Mouse (Mus musculus) forebrain, embryonic 11.5 days (tissue): ENCODE data around the gene Slc31a1. TPM values are rescaled to one million over a fixed set of nuclear protein-coding genes. Genes with fewer than 3 reads are reported as not detected.

ENCODE experiments used
- ATAC-seq: fragments of 200-750 bp; cut with Nextera tagmentation; replicated peaks from 2 replicates; pipeline ENCODE4 v1.8.0; 2017; ENCODE audit warnings: moderate TSS enrichment; ENCODE audit not compliant: low FRiP score
- DNase-seq: peaks from one replicate; pipeline ENCODE4 v3.0.0-alpha.2; 2017; ENCODE audit warnings: low spot score
- H3K27ac ChIP-seq: fragments of 300-500 bp; sonication (generic); 2 replicates; pipeline ENCODE4 v1.5.1; 2014; ENCODE audit warnings: low read depth, low read length
- H3K27me3 ChIP-seq: fragments of 300-500 bp; sonication (generic); 2 replicates; pipeline ENCODE4 v1.6.1; 2014; ENCODE audit warnings: mild to moderate bottlenecking, low read length, mixed read lengths; ENCODE audit not compliant: control insufficient read depth, insufficient read depth
- H3K36me3 ChIP-seq: fragments of 300-500 bp; sonication (generic); 2 replicates; pipeline ENCODE4 v1.6.1; 2014; ENCODE audit warnings: mild to moderate bottlenecking, low read length, moderate library complexity, mixed read lengths; ENCODE audit not compliant: control insufficient read depth, insufficient read depth
- H3K4me1 ChIP-seq: fragments of 300-500 bp; sonication (generic); replicated peaks from 2 replicates; pipeline ENCODE4 v1.6.1; 2014; ENCODE audit warnings: low read length, mixed read lengths; ENCODE audit not compliant: control insufficient read depth, insufficient read depth
- H3K4me2 ChIP-seq: fragments of 300-500 bp; sonication (generic); 2 replicates; pipeline ENCODE4 v1.6.1; 2014; ENCODE audit warnings: low read depth, mild to moderate bottlenecking, low read length, moderate library complexity, mixed read lengths; ENCODE audit not compliant: severe bottlenecking
- H3K4me3 ChIP-seq: fragments of 300-500 bp; sonication (generic); 2 replicates; pipeline ENCODE4 v1.5.1; 2014; ENCODE audit warnings: low read depth, low read length
- H3K9ac ChIP-seq: fragments of 300-500 bp; sonication (generic); 2 replicates; pipeline ENCODE4 v1.6.1; 2014; ENCODE audit warnings: low read length
- H3K9me3 ChIP-seq: fragments of 300-500 bp; sonication (generic); 2 replicates; pipeline ENCODE4 v1.6.1; 2016; ENCODE audit warnings: low read length, mixed read lengths; ENCODE audit not compliant: control insufficient read depth
- WGBS: fragments of 180-500 bp; shearing (Covaris S2); extraction: QIAGEN DNeasy Blood & Tissue Kit; methylation state at CpG from one replicate; pipeline ENCODE4 v1.1.7; 2014; 5-methylcytosine and 5-hydroxymethylcytosine counted together
- polyA plus RNA-seq: library from polyadenylated mRNA; unstranded; fragments of >200 nt; fragmentation: Nextera tagmentation; extraction: Ambion mirVana; gene quantifications from 2 replicates; pipeline ENCODE4 v1.2.1, GENCODE M21; 2014

Gene Slc31a1
- 49.9 and 51.7 TPM in 2 replicates for polyA plus RNA-seq

GRCm38 (mm10) chr4:62360088-62360804 is at the start of gene Slc31a1, which contains the start of gene Fkbp15:
Slc31a1 (plus strand) TSS chr4:62360727.
Fkbp15 (minus strand) TSS chr4:62360548.
- DNase-seq (peak; percentile 99), ATAC-seq (peak; percentile 100)
- peak within 1 kb of the TSS; percentile 60 for H3K4me2 ChIP-seq
- no peaks in the 10 kb centered on the region for H3K9me3 ChIP-seq
- peak within 1 kb of the TSS; percentile 69 for H3K9ac ChIP-seq
- peak within 1 kb of the TSS; percentile 70 for H3K4me3 ChIP-seq
- under 1% methylated on average over 51 of the region's 51 CpGs for WGBS
- H3K4me1 ChIP-seq = 0 out of 2 replicates have a peak, but pooled peaks cover 2% of the 10 kb centered on the region
- H3K36me3 ChIP-seq = no peaks in the 10 kb centered on the region
- H3K27ac ChIP-seq = peak within 1 kb of the TSS; percentile 41; the same call in 1 of the 2 replicates
- no peaks in the 10 kb centered on the region for H3K27me3 ChIP-seq

GRCm38 (mm10) chr4:62312821-62313220 is 47.7 kb upstream of the Slc31a1 start:
- H3K36me3 ChIP-seq = no peaks in the 10 kb centered on the region
- DNase-seq = no peak
- H3K27ac ChIP-seq = no peak overlapping the region
- H3K9me3 ChIP-seq = no peaks in the 10 kb centered on the region
- H3K4me2 ChIP-seq = no peak overlapping the region
- H3K4me1 ChIP-seq = no peaks in the 10 kb centered on the region
- WGBS = 89% methylated on average over 2 of the region's 2 CpGs
- ATAC-seq = no peak
- no peaks in the 10 kb centered on the region for H3K27me3 ChIP-seq
- no peak overlapping the region for H3K4me3 ChIP-seq
- no peak overlapping the region for H3K9ac ChIP-seq

DNA sequence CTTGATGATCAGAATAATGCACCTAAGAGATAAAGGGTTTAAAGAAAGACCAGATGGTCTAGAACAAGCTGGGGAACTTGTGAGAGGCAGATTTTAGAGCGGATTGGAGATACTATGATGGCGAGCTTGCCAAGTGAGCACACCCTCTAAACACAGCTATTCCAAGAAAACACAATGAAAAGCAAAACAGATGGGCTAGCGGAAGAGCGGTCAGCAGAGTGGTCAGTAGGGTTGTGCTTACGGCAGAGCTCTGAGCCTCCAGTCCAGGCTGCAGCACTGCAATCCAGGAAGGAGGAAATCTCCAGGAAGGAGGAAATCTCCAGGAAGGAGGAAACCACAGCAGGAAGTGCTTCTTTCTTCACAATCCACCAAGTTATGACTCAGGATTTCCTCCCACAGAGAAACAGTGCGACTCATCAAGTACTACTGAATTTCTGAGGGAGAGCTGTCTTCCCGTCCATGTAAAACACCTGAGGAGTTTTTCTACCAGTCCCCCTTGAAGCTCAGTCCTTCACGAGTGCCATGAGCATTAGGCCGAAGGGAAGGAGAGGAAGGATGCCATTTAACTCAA is 46.8 kb upstream of the Slc31a1 start:
- DNase-seq = no peak
- Histone ChIP-seq H3K9me3 (no peaks in the 10 kb centered on the region), H3K4me2 (no peak overlapping the region), H3K9ac (no peak overlapping the region), H3K36me3 (no peaks in the 10 kb centered on the region), H3K4me3 (no peak overlapping the region), H3K27ac (no peak overlapping the region), H3K27me3 (no peaks in the 10 kb centered on the region), H3K4me1 (no peaks in the 10 kb centered on the region)
- 89% methylated on average over 9 of the region's 9 CpGs for WGBS
- ATAC-seq = no peak

DNA sequence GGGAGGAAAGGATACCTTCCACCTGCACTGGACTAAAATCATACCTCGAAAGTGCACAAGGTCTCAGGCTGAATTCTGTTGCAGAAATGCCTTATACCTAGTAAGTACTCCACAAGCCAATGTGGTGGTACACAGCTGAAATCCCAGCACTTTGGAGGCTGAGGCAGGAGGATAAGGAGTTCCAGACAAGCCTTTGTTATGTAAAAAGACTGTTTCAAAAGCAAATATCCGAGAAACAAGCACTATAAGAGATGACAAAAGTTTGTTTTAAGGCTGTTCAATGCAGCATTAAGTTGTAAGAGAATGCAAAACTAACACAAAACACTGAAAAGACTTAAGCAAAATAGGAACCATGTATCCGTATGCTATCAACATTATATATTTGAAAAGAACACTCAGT is 46.0 kb upstream of the Slc31a1 start:
- no peaks in the 10 kb centered on the region for H3K4me1 ChIP-seq
- WGBS = 87% methylated on average over 3 of the region's 3 CpGs
- H3K9ac ChIP-seq = no peak overlapping the region
- no peaks in the 10 kb centered on the region for H3K36me3 ChIP-seq
- H3K4me3 ChIP-seq = no peak overlapping the region
- DNase-seq (no peak), ATAC-seq (no peak)
- H3K27ac ChIP-seq = no peak overlapping the region
- H3K9me3 ChIP-seq = no peaks in the 10 kb centered on the region
- H3K27me3 ChIP-seq = no peaks in the 10 kb centered on the region
- H3K4me2 ChIP-seq = no peak overlapping the region

DNA sequence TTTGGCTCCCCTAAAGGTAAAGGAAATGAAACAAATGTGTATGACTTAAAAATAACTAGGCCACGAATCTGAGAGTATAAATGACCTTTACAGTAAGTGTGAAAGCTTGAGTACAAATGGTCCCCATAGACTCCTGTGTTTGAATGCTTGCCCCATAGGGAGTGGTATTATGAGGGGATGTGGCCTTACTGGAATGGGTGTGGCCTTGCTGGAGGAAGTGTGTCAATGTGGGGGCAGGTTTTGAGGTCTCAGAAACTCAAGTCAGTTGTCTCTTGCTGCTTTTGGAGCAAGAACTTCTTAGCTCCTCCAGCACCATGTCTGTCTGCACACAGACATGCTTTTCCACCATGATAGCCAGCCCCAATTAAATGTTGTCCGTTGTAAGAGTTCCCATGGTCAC is 44.1 kb upstream of the Slc31a1 start:
- no peak for ATAC-seq
- Histone ChIP-seq H3K4me1 (no peaks in the 10 kb centered on the region), H3K27me3 (no peaks in the 10 kb centered on the region), H3K27ac (no peak overlapping the region), H3K9ac (no peak overlapping the region), H3K9me3 (no peaks in the 10 kb centered on the region), H3K36me3 (no peaks in the 10 kb centered on the region), H3K4me2 (no peak overlapping the region), H3K4me3 (no peak overlapping the region)
- WGBS = 89% methylated on average over 2 of the region's 2 CpGs
- DNase-seq = no peak

DNA sequence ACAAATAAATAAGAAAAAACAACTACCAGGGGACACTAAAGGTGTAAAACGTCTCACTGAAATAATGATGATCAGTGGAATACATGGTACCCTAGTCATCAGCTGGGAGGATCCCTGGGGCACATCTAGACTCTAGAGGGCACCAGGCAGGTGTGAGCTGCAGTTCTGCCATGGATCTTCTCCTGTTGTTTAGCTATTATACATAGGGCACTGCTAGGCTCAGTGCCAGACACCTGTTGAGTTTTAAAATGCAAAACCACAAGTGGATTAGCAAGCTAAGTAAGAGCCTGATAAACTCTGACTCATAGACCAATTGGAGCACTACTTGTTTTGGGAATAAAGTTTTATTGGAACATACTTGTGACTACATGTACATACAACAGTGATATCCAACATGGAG is 42.2 kb upstream of the Slc31a1 start:
- WGBS = 79% methylated on average over 1 of the region's 1 CpGs
- H3K9ac ChIP-seq = no peak overlapping the region
- DNase-seq = no peak
- no peak overlapping the region for H3K4me3 ChIP-seq
- ATAC-seq = no peak
- H3K27ac ChIP-seq = no peak overlapping the region
- no peaks in the 10 kb centered on the region; the same call in 1 of the 2 replicates for H3K36me3 ChIP-seq
- H3K4me1 ChIP-seq = no peaks in the 10 kb centered on the region
- no peak overlapping the region for H3K4me2 ChIP-seq
- H3K9me3 ChIP-seq = no peaks in the 10 kb centered on the region
- no peaks in the 10 kb centered on the region for H3K27me3 ChIP-seq

DNA sequence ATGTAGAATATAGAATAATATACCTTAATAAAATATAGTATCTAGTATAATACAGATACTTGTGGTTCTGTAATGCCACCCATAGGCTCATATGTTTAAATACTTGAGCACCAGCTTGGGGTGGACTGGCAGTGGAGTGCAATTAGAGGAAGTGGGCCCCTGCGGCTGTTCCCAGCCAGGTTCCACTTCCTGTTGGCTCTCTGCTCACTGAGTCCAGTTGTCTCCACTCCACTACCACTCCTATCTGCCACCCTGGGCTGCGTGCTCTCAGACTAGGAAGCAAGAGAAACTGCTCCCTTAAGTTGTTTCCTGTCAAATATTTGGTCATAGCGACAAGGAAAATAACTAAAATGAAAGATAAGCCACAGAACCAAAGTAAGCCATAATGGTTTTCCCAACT is 37.8 kb upstream of the Slc31a1 start:
- H3K4me1 ChIP-seq = no peaks in the 10 kb centered on the region
- 91% methylated on average over 3 of the region's 3 CpGs for WGBS
- no peaks in the 10 kb centered on the region; the same call in 1 of the 2 replicates for H3K36me3 ChIP-seq
- ATAC-seq (no peak), DNase-seq (no peak)
- no peaks in the 10 kb centered on the region for H3K9me3 ChIP-seq
- no peaks in the 10 kb centered on the region for H3K27me3 ChIP-seq
- H3K4me3 ChIP-seq = no peak overlapping the region
- no peak overlapping the region for H3K9ac ChIP-seq
- H3K4me2 ChIP-seq = no peak overlapping the region
- H3K27ac ChIP-seq = no peak overlapping the region

DNA sequence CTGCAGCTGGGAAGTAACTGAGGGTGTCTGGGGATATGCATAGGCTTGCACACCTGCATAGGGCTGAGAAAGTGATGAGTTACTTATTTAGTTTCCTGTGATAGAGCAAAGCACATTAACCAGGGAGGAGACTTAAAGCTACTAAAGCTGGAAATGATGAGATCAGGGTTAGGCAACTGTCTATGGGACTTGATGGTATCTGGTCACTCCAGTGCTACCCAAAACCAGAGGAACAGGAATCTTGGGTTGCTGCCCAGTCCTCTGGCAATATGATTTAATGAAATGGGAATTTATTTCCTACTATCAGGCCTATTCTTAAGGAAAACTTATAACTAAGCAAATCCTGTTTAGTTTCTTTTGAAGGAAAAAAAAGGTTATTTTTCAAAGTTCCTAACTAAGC is 34.4 kb upstream of the Slc31a1 start:
- no peak overlapping the region for H3K4me2 ChIP-seq
- no peak overlapping the region for H3K9ac ChIP-seq
- H3K27me3 ChIP-seq = no peaks in the 10 kb centered on the region
- H3K36me3 ChIP-seq = no peaks in the 10 kb centered on the region; the same call in 1 of the 2 replicates
- H3K4me3 ChIP-seq = no peak overlapping the region
- no peaks in the 10 kb centered on the region for H3K9me3 ChIP-seq
- H3K27ac ChIP-seq = no peak overlapping the region
- no peak for DNase-seq
- no peak for ATAC-seq
- H3K4me1 ChIP-seq = no peaks in the 10 kb centered on the region
